Mouse (Mus musculus) frontal cortex, postnatal 14 days (tissue): ENCODE data around the gene Adam22.

Experiments used
- DNase-seq, 2 experiments: peaks; one replicate each; pipeline ENCODE4 v3.0.0; 2022; ENCODE audit warnings: low spot score in 2 of 2

Adam22 gene

DNA sequence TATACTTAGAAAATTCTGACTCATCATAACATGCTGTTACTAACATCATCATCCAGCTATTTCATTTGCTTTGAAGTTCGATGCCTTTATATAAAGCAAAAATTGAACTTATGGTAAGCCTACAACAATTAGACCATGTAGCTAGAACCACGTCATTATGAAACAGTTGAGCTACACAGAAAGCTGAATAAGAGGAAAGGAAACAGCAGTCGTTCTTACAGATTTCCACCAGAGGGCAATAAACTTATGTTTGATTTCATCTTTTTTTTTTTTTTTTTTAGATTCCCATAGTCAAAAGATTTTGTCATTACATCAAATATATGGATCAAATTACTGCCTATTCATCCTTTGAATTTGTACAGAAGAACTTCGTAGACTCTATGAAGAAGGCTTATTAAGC lies 203.2 kb downstream of the Adam22 start:
- no peak for DNase-seq

- DNase-seq = no peak
Observed at GRCm38 (mm10) chr5:8151645-8152044, 216.3 kb downstream of the Adam22 start.

DNA sequence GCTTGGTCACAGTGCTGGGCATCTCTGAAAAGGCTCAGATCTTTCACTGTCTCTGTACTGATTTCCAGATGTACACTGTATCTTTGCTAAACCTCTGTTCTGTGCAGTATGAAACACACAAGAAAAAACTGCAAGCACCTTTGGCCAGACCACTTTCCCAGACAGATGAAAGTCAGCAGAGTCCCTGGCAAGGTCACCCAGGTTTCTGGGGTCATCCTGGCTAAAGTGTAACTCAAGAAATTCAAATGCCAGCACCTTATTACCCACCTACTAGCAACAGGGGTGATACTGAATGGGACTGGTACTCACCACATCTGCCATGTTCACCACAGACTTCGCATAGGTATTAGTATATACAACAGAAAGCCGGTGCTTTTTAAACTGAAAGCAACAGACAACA lies 221.8 kb downstream of the Adam22 start:
- no peak for DNase-seq

GRCm38 (mm10) chr5:8145473-8145872 lies 222.5 kb downstream of the Adam22 start:
- no peak for DNase-seq

- DNase-seq = no peak
Observed at GRCm38 (mm10) chr5:8132546-8132945, 235.4 kb downstream of the Adam22 start.

DNA sequence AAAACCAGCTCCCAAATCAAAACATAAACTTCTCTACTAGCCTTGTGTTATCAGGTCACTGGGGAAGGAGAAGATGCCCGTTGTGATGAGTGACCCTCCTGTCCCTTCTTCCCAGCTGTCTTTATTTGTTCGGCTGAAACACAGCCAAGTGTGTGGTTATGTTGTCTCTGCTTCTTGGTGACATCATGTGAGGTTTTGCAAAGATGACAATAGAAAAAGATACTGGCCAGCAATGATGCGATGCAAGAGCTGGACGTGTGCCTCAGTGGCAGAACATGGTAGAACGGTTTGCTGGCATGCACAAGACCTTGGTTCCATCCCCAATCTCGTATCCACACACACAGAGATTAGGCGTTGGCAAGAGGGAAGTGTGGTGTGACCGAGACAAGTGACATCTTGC lies 236.0 kb downstream of the Adam22 start:
- DNase-seq = no peak

DNA sequence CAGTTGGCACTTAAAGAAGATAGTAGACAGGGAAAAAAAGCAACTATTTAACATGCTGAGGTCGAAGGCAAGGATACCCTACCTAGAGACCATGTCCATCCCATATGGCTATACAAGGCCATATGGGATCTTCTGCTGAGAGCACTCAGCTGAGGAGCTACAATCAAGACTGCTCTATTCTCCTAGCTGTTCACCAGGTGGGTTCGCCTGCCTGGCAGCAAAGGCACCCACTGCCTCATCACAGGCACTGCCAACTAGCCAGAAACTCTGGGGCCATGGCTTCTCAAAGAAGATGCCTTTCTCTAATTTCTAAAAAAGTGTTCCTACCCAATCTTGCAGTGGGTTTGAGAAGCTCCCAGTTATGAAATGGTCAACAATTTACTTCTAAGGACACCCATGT lies 238.2 kb downstream of the Adam22 start:
- DNase-seq = no peak

DNA sequence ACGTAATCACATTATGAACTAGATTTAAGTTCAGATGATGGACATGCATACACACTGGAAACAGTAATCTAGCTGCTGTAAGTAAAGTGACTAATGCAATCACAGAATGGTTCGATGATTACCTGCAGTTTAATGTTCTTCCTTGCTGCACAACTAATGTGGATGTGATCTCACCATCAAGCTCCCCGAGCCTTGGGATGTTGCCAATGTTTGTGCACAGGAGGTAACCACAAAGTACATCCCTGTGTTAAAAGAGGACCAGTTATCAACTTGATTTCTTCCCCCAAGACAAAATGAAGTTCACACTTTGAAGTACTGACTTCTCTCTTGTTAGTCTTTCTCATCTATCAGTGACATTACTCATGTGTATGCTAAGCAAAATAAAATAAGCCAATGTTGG lies 247.0 kb downstream of the Adam22 start:
- DNase-seq = no peak

- no peak for DNase-seq
Observed at GRCm38 (mm10) chr5:8120087-8120486, 247.9 kb downstream of the Adam22 start.

GRCm38 (mm10) chr5:8116561-8117168 lies 251.3 kb downstream of the Adam22 start:
- no peak for DNase-seq

DNA sequence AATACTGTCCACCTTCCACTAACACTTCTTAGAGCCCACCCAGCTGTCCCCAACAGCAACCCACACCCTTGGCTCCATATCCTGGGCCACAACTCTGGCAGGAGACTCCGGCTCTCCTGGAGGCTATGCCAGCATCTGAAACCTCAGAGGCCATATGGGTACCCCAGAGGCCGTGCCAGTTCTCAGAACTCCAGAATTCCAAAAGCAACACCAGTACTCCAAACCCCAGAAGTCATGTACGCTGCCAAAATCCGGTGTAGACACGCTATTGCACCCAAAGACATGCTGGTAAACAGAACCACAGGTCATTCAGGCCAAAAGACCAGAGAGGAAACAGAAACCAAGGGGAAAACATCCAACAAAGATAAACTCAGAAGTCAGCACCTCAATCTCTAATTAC lies 255.7 kb downstream of the Adam22 start:
- DNase-seq = no peak

DNA sequence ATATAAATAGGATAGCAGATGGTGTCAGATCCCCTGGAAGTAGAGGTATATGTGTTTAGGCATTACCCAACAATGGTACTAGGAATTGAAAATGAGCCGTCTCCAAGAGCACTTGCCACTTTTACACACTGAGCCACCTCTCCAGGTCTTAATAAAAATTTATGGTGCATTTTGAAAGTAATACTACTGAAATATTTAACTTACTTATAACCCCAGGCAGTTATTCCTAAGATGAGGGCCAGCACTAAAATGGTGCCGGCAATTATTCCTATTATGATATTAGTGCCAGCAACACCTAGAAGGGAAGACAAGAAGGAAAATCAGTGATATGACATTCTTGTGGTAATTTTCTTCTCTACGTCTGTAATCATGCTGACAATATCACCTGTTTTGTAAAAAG lies 256.3 kb downstream of the Adam22 start:
- no peak for DNase-seq

GRCm38 (mm10) chr5:8095689-8096088 lies 272.3 kb downstream of the Adam22 start:
- DNase-seq = no peak

DNA sequence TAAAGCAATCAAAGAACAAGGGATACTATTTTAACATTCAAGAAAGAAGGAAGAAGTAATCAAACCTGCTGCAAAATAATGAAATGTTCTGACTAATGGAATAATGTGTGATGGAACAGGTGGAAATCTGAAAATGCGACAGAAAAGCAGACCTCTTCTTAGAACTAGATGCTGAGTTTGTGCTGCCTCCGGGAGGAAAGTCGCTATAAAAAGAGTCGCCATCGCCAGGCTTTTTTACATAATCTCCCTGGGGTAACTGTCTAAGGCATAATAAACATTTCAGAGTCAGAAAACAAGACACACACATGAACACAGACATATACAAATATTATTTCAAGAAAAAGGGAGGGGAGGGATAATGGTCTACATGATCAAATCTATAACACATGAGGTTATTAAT lies 273.0 kb downstream of the Adam22 start:
- no peak for DNase-seq

- DNase-seq = no peak
Observed at GRCm38 (mm10) chr5:8088147-8088546, 279.8 kb downstream of the Adam22 start.

- DNase-seq = no peak
Observed at GRCm38 (mm10) chr5:8085661-8086060, 282.3 kb downstream of the Adam22 start.

DNA sequence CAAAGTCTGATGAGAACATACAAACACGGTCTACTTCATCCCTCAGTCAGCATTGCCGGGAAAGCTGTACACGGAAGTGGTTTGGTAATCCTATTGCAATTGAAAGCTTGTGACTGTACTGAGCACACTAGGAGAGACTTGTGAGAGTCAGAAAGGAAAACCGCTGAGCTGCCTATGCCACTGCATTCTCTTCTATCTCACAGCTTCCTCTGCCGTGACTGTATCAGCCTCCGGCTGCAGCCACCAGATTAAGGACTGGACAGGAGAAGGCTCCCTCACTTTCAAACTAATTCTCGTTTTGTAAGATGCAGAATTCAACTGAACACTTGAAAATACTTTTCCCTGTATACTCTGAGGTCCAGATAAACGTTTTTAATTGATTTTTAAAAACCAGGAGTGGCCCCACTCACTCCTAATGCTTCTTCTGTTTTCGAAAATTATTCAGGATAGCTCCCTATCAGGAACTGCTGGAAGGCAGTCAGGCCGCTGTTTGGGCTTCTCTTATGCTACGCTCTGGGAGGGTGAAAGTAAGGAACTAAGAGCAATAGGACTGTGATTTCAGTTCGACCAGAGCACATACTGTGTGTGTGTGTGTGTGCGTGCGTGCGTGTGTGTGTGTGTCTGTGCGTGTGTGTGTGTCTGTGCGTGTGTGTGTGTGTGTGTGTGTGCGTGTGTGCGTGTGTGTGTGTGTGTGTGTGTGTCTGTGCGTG lies 285.0 kb downstream of the Adam22 start:
- DNase-seq = no peak

GRCm38 (mm10) chr5:8077481-8077880 lies 290.5 kb downstream of the Adam22 start:
- DNase-seq = no peak

GRCm38 (mm10) chr5:8073901-8074561 lies 293.9 kb downstream of the Adam22 start:
- DNase-seq = no peak

GRCm38 (mm10) chr5:8073406-8073805 lies 294.6 kb downstream of the Adam22 start:
- DNase-seq = no peak

- no peak for DNase-seq
Observed at GRCm38 (mm10) chr5:8063207-8063606, 304.8 kb downstream of the Adam22 start.

- DNase-seq = no peak
Observed at GRCm38 (mm10) chr5:8062469-8062868, 305.5 kb downstream of the Adam22 start.

GRCm38 (mm10) chr5:8058056-8058455 lies 309.9 kb downstream of the Adam22 start:
- no peak for DNase-seq
